Mouse (Mus musculus) liver, postnatal 0 days (tissue): ENCODE measurements around the gene Acoxl.

ENCODE experiments used
- CTCF ChIP-seq: sonication (generic); IDR thresholded peaks from 2 replicates; pipeline ENCODE4 v1.5.1; 2016; ENCODE audit warnings: antibody characterized with exemption, low read depth
- EP300 ChIP-seq: IDR thresholded peaks from 2 replicates; pipeline ENCODE4 v1.6.1; 2016; ENCODE audit warnings: antibody characterized with exemption, low read depth, mild to moderate bottlenecking

DNA sequence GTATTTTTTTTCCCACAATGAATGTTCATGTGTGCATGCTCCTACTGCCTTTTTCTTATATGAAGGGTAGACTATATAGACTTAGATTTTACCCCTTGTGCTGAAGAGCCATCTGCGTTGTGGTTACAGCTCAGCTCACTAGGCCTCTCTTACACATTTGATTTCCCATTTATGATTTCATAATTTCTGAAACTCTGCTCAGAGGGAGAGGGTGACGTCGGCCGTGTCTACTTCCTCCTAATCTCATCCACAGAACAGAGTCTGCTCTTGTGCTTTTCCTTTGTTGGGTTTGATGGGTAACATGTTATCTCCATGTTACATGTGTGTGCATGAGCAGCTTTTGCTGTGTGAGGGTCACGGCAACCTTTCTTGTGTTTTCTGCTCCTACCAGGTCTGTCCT, 219.2 kb downstream of the Acoxl start:
- TF ChIP-seq CTCF (no peak), EP300 (no peak)
